Mouse (Mus musculus): ENCODE data around the gene Pou5f1. TPM values are rescaled to one million over a fixed set of nuclear protein-coding genes. Genes with fewer than 3 reads are reported as not detected.

Pou5f1 gene
- polyA plus RNA-seq, 1 experiment from 2014 or later: not detected

DNA sequence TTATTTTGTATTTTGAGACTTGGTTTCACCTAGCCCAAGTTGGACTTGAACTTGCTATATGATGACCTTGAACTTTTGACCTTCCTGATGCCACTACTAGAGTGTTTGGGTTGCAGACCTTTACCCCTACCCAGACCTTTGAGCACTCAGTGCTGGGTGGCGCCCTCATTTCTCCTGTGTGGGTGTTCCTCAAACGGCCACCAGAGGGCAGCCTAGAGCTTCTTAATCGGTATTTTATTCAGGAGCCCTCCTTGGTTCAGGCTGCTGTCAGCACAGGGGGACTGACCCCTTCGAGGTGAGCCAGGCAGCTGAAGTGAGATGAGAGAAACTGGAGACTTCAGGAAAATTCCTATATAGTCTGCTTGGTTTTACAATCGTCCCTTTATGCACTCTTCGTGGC, 38.9 kb downstream of the Pou5f1 start:
- 42% methylated on average over 6 of the region's 6 CpGs for WGBS

DNA sequence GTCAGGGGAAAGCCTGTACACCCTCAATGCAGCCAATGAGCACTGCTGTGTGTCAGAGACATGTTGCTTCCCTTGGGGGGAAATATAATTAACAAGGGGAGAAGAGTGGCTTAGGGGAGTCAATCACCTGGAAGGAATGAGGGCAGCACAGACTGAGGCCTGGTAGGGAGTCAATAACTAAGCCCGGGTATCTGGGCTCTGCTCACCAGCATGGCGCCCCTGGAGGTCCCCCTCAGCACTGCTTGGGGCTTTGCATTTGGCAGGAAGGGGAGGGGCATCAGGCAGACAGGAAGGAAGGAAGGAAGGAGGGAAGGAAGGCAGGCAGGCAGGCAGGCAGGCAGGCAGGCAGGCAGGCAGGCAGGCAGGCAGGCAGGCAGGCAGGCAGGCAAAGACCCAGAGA, 41.6 kb downstream of the Pou5f1 start:
- Histone ChIP-seq H3K27me3 (ENCODE audit: control insufficient read depth, insufficient read depth, low read length) (no peaks in the 10 kb centered on the region), H3K36me3 (replicated peaks; ENCODE audit: control insufficient read depth, insufficient read depth, low read depth, low read length) (no peaks in the 10 kb centered on the region), H3K9me3 (replicated peaks; ENCODE audit: control insufficient read depth, low read length) (no peaks in the 10 kb centered on the region), H3K4me1 (ENCODE audit: control insufficient read depth, insufficient read depth, low read length) (no peaks in the 10 kb centered on the region), H3K9ac (replicated peaks; ENCODE audit: low read length) (no peak overlapping the region), H3K4me2 (ENCODE audit: low read depth, low read length) (no peak overlapping the region), H3K27ac (replicated peaks; ENCODE audit: low read depth, low read length) (no peak overlapping the region), H3K4me3 (ENCODE audit: low read depth, low read length) (no peak overlapping the region)
- WGBS: 60% methylated on average over 2 of the region's 2 CpGs
- DNase-seq (ENCODE audit: low spot score): no peak
- ATAC-seq (replicated peaks; ENCODE audit: insufficient number of reproducible peaks, low FRiP score, low TSS enrichment, low read depth): no peak

More for the DNA sequence above, 38.9 kb downstream of the Pou5f1 start:
- no peak overlapping the region for H3K9ac ChIP-seq (replicated peaks; ENCODE audit: low read length)
- H3K27me3 ChIP-seq (ENCODE audit: control insufficient read depth, insufficient read depth, low read length): no peaks in the 10 kb centered on the region
- no peak overlapping the region for H3K4me3 ChIP-seq (ENCODE audit: low read depth, low read length)
- H3K4me1 ChIP-seq (ENCODE audit: control insufficient read depth, insufficient read depth, low read length): no peaks in the 10 kb centered on the region
- no peaks in the 10 kb centered on the region for H3K36me3 ChIP-seq (replicated peaks; ENCODE audit: control insufficient read depth, insufficient read depth, low read depth, low read length)
- peak; percentile 50; the same call in 1 of the 2 replicates for ATAC-seq (replicated peaks; ENCODE audit: insufficient number of reproducible peaks, low FRiP score, low TSS enrichment, low read depth)
- H3K4me2 ChIP-seq (ENCODE audit: low read depth, low read length): no peak overlapping the region
- H3K27ac ChIP-seq (replicated peaks; ENCODE audit: low read depth, low read length): no peak overlapping the region
- DNase-seq (ENCODE audit: low spot score): peak; percentile 72
- no peaks in the 10 kb centered on the region for H3K9me3 ChIP-seq (replicated peaks; ENCODE audit: control insufficient read depth, low read length)

DNA sequence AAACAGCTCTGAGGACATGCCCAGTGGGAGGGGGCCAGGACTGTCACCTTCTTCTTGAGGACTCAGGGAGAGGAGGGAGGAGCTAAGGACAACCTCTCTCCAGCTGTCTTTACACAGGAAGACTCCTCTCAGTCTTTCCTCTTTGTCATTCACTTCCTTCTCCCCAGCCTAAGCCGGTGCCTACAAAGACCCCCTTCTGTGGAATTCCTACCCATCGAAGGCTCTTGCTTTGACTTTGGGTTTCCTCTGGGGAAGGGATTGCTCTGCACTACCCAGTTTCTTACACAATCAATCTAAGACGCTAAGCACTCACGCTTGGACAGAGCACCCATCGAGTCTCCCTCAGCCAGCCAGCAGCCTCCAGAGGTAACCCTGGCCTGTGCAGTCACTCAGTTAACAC, 42.8 kb downstream of the Pou5f1 start:
- Histone ChIP-seq H3K4me2 (ENCODE audit: low read depth, low read length) (no peak overlapping the region), H3K36me3 (replicated peaks; ENCODE audit: control insufficient read depth, insufficient read depth, low read depth, low read length) (no peaks in the 10 kb centered on the region), H3K27ac (replicated peaks; ENCODE audit: low read depth, low read length) (no peak overlapping the region), H3K9ac (replicated peaks; ENCODE audit: low read length) (no peak overlapping the region), H3K4me1 (ENCODE audit: control insufficient read depth, insufficient read depth, low read length) (no peaks in the 10 kb centered on the region), H3K4me3 (ENCODE audit: low read depth, low read length) (no peak overlapping the region), H3K9me3 (replicated peaks; ENCODE audit: control insufficient read depth, low read length) (no peaks in the 10 kb centered on the region), H3K27me3 (ENCODE audit: control insufficient read depth, insufficient read depth, low read length) (no peaks in the 10 kb centered on the region)
- DNase-seq (ENCODE audit: low spot score): no peak
- ATAC-seq (replicated peaks; ENCODE audit: insufficient number of reproducible peaks, low FRiP score, low TSS enrichment, low read depth): no peak
- WGBS: 22% methylated on average over 5 of the region's 5 CpGs

GRCm38 (mm10) chr17:35549437-35550142, 43.8 kb downstream of the Pou5f1 start:
- H3K4me1 ChIP-seq (ENCODE audit: control insufficient read depth, insufficient read depth, low read length): no peaks in the 10 kb centered on the region
- H3K9ac ChIP-seq (replicated peaks; ENCODE audit: low read length): no peak overlapping the region; the same call in 1 of the 2 replicates
- WGBS: 47% methylated on average over 15 of the region's 15 CpGs
- H3K4me3 ChIP-seq (ENCODE audit: low read depth, low read length): no peak overlapping the region
- no peaks in the 10 kb centered on the region for H3K9me3 ChIP-seq (replicated peaks; ENCODE audit: control insufficient read depth, low read length)
- no peaks in the 10 kb centered on the region for H3K27me3 ChIP-seq (ENCODE audit: control insufficient read depth, insufficient read depth, low read length)
- no peak for ATAC-seq (replicated peaks; ENCODE audit: insufficient number of reproducible peaks, low FRiP score, low TSS enrichment, low read depth)
- DNase-seq (ENCODE audit: low spot score): no peak
- no peaks in the 10 kb centered on the region for H3K36me3 ChIP-seq (replicated peaks; ENCODE audit: control insufficient read depth, insufficient read depth, low read depth, low read length)
- H3K4me2 ChIP-seq (ENCODE audit: low read depth, low read length): no peak overlapping the region
- H3K27ac ChIP-seq (replicated peaks; ENCODE audit: low read depth, low read length): no peak overlapping the region

GRCm38 (mm10) chr17:35550143-35550494, 44.3 kb downstream of the Pou5f1 start:
- Histone ChIP-seq H3K27ac (replicated peaks; ENCODE audit: low read depth, low read length) (no peak overlapping the region), H3K4me2 (ENCODE audit: low read depth, low read length) (no peak overlapping the region), H3K4me3 (ENCODE audit: low read depth, low read length) (no peak overlapping the region), H3K27me3 (ENCODE audit: control insufficient read depth, insufficient read depth, low read length) (no peaks in the 10 kb centered on the region), H3K9ac (replicated peaks; ENCODE audit: low read length) (no peak overlapping the region), H3K36me3 (replicated peaks; ENCODE audit: control insufficient read depth, insufficient read depth, low read depth, low read length) (no peaks in the 10 kb centered on the region), H3K9me3 (replicated peaks; ENCODE audit: control insufficient read depth, low read length) (no peaks in the 10 kb centered on the region), H3K4me1 (ENCODE audit: control insufficient read depth, insufficient read depth, low read length) (no peaks in the 10 kb centered on the region)
- no peak for ATAC-seq (replicated peaks; ENCODE audit: insufficient number of reproducible peaks, low FRiP score, low TSS enrichment, low read depth)
- DNase-seq (ENCODE audit: low spot score): no peak
- WGBS: 93% methylated on average over 4 of the region's 4 CpGs

- no peak overlapping the region for H3K4me3 ChIP-seq (ENCODE audit: low read depth, low read length)
- H3K9ac ChIP-seq (replicated peaks; ENCODE audit: low read length): no peak overlapping the region
- WGBS: 44% methylated on average over 8 of the region's 8 CpGs
- ATAC-seq (replicated peaks; ENCODE audit: insufficient number of reproducible peaks, low FRiP score, low TSS enrichment, low read depth) (no peak), DNase-seq (ENCODE audit: low spot score) (no peak)
- no peaks in the 10 kb centered on the region for H3K9me3 ChIP-seq (replicated peaks; ENCODE audit: control insufficient read depth, low read length)
- H3K27me3 ChIP-seq (ENCODE audit: control insufficient read depth, insufficient read depth, low read length): no peaks in the 10 kb centered on the region
- H3K27ac ChIP-seq (replicated peaks; ENCODE audit: low read depth, low read length): no peak overlapping the region
- H3K4me1 ChIP-seq (ENCODE audit: control insufficient read depth, insufficient read depth, low read length): no peaks in the 10 kb centered on the region
- no peaks in the 10 kb centered on the region for H3K36me3 ChIP-seq (replicated peaks; ENCODE audit: control insufficient read depth, insufficient read depth, low read depth, low read length)
- H3K4me2 ChIP-seq (ENCODE audit: low read depth, low read length): no peak overlapping the region
These were observed 45.1 kb downstream of the Pou5f1 start for GRCm38 (mm10) chr17:35550871-35551270.

- ATAC-seq (replicated peaks; ENCODE audit: insufficient number of reproducible peaks, low FRiP score, low TSS enrichment, low read depth) (no peak), DNase-seq (ENCODE audit: low spot score) (no peak)
- Histone ChIP-seq H3K4me2 (ENCODE audit: low read depth, low read length) (no peak within 1 kb of the TSS), H3K9me3 (replicated peaks; ENCODE audit: control insufficient read depth, low read length) (no peaks in the 10 kb centered on the region), H3K4me1 (ENCODE audit: control insufficient read depth, insufficient read depth, low read length) (no peaks in the 10 kb centered on the region), H3K9ac (replicated peaks; ENCODE audit: low read length) (no peak within 1 kb of the TSS), H3K27ac (replicated peaks; ENCODE audit: low read depth, low read length) (no peak within 1 kb of the TSS), H3K4me3 (ENCODE audit: low read depth, low read length) (no peak within 1 kb of the TSS), H3K36me3 (replicated peaks; ENCODE audit: control insufficient read depth, insufficient read depth, low read depth, low read length) (no peaks in the 10 kb centered on the region), H3K27me3 (ENCODE audit: control insufficient read depth, insufficient read depth, low read length) (no peaks in the 10 kb centered on the region)
- WGBS: 73% methylated on average over 10 of the region's 10 CpGs
These were observed 46.1 kb downstream of the Pou5f1 start, which contains the start of gene Cdsn for GRCm38 (mm10) chr17:35551881-35552414. Cdsn (plus strand) TSS chr17:35552128.

DNA sequence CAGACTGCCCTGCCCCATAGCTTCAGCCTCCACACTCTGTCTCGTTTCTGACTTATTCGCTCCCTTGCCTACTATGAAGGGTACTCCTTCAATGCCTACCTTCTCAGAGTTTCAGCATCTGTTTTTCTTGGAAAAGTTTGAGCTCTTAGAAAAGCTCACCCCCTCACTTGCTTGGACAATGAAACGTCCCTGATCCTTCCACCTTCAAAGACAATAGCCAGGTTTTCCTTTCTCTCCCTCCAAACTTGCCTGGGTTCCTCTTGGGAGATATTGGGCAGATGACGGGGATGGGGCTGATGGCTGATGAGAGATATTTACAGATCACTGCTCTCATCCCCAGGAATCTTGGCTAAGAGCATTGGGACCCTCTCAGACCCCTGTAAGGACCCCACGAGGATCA, 48.5 kb downstream of the Pou5f1 start:
- 81% methylated on average over 5 of the region's 5 CpGs for WGBS
- ATAC-seq (replicated peaks; ENCODE audit: insufficient number of reproducible peaks, low FRiP score, low TSS enrichment, low read depth) (no peak), DNase-seq (ENCODE audit: low spot score) (no peak)
- no peaks in the 10 kb centered on the region for H3K27me3 ChIP-seq (ENCODE audit: control insufficient read depth, insufficient read depth, low read length)
- no peaks in the 10 kb centered on the region for H3K9me3 ChIP-seq (replicated peaks; ENCODE audit: control insufficient read depth, low read length)
- no peak overlapping the region for H3K4me3 ChIP-seq (ENCODE audit: low read depth, low read length)
- no peaks in the 10 kb centered on the region for H3K4me1 ChIP-seq (ENCODE audit: control insufficient read depth, insufficient read depth, low read length)
- no peaks in the 10 kb centered on the region for H3K36me3 ChIP-seq (replicated peaks; ENCODE audit: control insufficient read depth, insufficient read depth, low read depth, low read length)
- no peak overlapping the region for H3K9ac ChIP-seq (replicated peaks; ENCODE audit: low read length)
- no peak overlapping the region for H3K4me2 ChIP-seq (ENCODE audit: low read depth, low read length)
- no peak overlapping the region for H3K27ac ChIP-seq (replicated peaks; ENCODE audit: low read depth, low read length)
